ENCODE assay signal across 8 mouse cellular contexts in genomic region chr4:138250088-138250960, GRCm38 (mm10). TPM values are rescaled to one million over a fixed set of nuclear protein-coding genes. Genes with fewer than 3 reads are reported as not detected.
DNase-seq lines count a peak whose midpoint lies in the region; ATAC-seq and TF ChIP-seq lines count a peak whose summit lies in the region.

Sh2d5 (plus strand) TSS chr4:138250403.
Kif17 (plus strand) TSS chr4:138250435.

- peak; percentile 93 for DNase-seq in MEL (ENCODE audit: low read depth, low spot score)
- DNase-seq in cerebellum, adult 11 months: peak; percentile 96
- peak; percentile 87 for DNase-seq in forebrain, embryonic 14.5 days (ENCODE audit: low spot score)
- DNase-seq in heart, postnatal 36 days: peak; percentile 46 to 50
- peak; percentile 89 to 90 for DNase-seq in layer of hippocampus, adult 8-10 months (ENCODE audit: low spot score in 2 of 2)
- DNase-seq in lung, embryonic 14.5 days: peak; percentile 84
- peak; percentile 83 to 85 for DNase-seq in thymus, postnatal 10 days (ENCODE audit: low spot score in 2 of 2)

- intact Hi-C loops in heart, postnatal 36 days (cut with DNase I): no loop called here

- no peak for TF ChIP-seq EP300 in MEL (IDR thresholded peaks at IDR 0.05; ENCODE audit: low read depth in 1 of 2, low read length in 2 of 2)

- H3K9me3 ChIP-seq in MEL (replicated peaks; ENCODE audit: insufficient read depth, low read length): no peaks in the 10 kb centered on the region
- H3K9me3 ChIP-seq in forebrain, embryonic 14.5 days (replicated peaks; ENCODE audit: control insufficient read depth, low read length): no peaks in the 10 kb centered on the region
- H3K9me3 ChIP-seq in lung, embryonic 14.5 days (ENCODE audit: low read depth, low read length): no peaks in the 10 kb centered on the region

- under 1% methylated on average over 72 of the region's 74 CpGs for WGBS in forebrain, embryonic 14.5 days
- WGBS in lung, embryonic 14.5 days: under 1% methylated on average over 72 of the region's 74 CpGs
- WGBS in olfactory bulb, adult 2 months: 1% methylated on average over 74 of the region's 74 CpGs

- H3K36me3 ChIP-seq in MEL (ENCODE audit: control insufficient read depth in 1 of 2, insufficient read depth in 2 of 2, low read length in 2 of 2): 0 out of 4 replicates have a peak, but pooled peaks cover 0 to 3% of the 10 kb centered on the region in 2 experiments
- H3K36me3 ChIP-seq in forebrain, embryonic 14.5 days (ENCODE audit: control insufficient read depth, insufficient read depth, low read length): peaks cover 23% of the 10 kb centered on the region
- H3K36me3 ChIP-seq in lung, embryonic 14.5 days (ENCODE audit: insufficient read depth): peaks cover 19% of the 10 kb centered on the region

- H3K27me3 ChIP-seq in MEL (ENCODE audit: control insufficient read depth in 1 of 2, insufficient read depth in 2 of 2, low read length in 2 of 2): no peaks in the 10 kb centered on the region
- peaks cover 23% of the 10 kb centered on the region; the same call in 1 of the 2 replicates for H3K27me3 ChIP-seq in forebrain, embryonic 14.5 days (replicated peaks; ENCODE audit: control insufficient read depth, insufficient read depth, low read length)
- H3K27me3 ChIP-seq in lung, embryonic 14.5 days (ENCODE audit: insufficient read depth, low read length): peaks cover 23% of the 10 kb centered on the region

- peak; percentile 92 for ATAC-seq in forebrain, embryonic 14.5 days
- peak; percentile 81 for ATAC-seq in lung, embryonic 14.5 days (ENCODE audit: insufficient read depth)

- no peak for TF ChIP-seq CTCF in MEL (IDR thresholded peaks at IDR 0.05 in 2 of 3, conservative IDR thresholded peaks at IDR 0.05 in 1 of 3; ENCODE audit: control insufficient read depth in 1 of 3, insufficient read depth in 1 of 3, low read depth in 2 of 3, low read length in 3 of 3, poor library complexity in 1 of 3, severe bottlenecking in 1 of 3)
- TF ChIP-seq CTCF in lung, embryonic 14.5 days (IDR thresholded peaks at IDR 0.05; ENCODE audit: low read depth): no peak
- TF ChIP-seq CTCF in olfactory bulb, adult 2 months (IDR thresholded peaks at IDR 0.05; ENCODE audit: insufficient read depth, low read depth, low read length): no peak

- peak in 1 of 2 experiments; percentile 56; a peak in 1 of 4 replicates for TF ChIP-seq POLR2A in MEL (IDR thresholded peaks at IDR 0.05; ENCODE audit: control insufficient read depth in 1 of 2, insufficient read depth in 1 of 2, low read depth in 1 of 2, low read length in 2 of 2, poor library complexity in 1 of 2)
- 0 out of 2 replicates have a peak, but pooled peaks have one; percentile 27 for TF ChIP-seq POLR2A in olfactory bulb, adult 2 months (IDR thresholded peaks at IDR 0.05; ENCODE audit: insufficient read depth, low read depth, low read length)

- H3K27ac ChIP-seq in MEL (ENCODE audit: control insufficient read depth, low read depth, low read length): no peak within 1 kb of the TSS
- 0 out of 2 replicates have a peak within 1 kb of the TSS, but pooled peaks have one; percentile 21 for H3K27ac ChIP-seq in forebrain, embryonic 14.5 days (ENCODE audit: low read depth, low read length)
- H3K27ac ChIP-seq in lung, embryonic 14.5 days (ENCODE audit: low read depth): no peak within 1 kb of the TSS
- peak within 1 kb of the TSS; percentile 19; the same call in 1 of the 2 replicates for H3K27ac ChIP-seq in olfactory bulb, adult 2 months (ENCODE audit: insufficient read depth, low read depth, low read length)

- no peaks in the 10 kb centered on the region for H3K79me2 ChIP-seq in MEL (ENCODE audit: control insufficient read depth, insufficient read depth, low read length, poor library complexity)

- H3K4me2 ChIP-seq in forebrain, embryonic 14.5 days (ENCODE audit: low read length): peak within 1 kb of the TSS; percentile 97
- H3K4me2 ChIP-seq in lung, embryonic 14.5 days: peak within 1 kb of the TSS; percentile 97

- H3K4me1 ChIP-seq in MEL (ENCODE audit: control insufficient read depth in 1 of 2, insufficient read depth in 2 of 2, low read length in 2 of 2): peaks cover 0 to 10% of the 10 kb centered on the region in 2 experiments; a peak in 3 of 4 replicates
- peaks cover 9% of the 10 kb centered on the region; the same call in 1 of the 2 replicates for H3K4me1 ChIP-seq in forebrain, embryonic 14.5 days (ENCODE audit: control insufficient read depth, insufficient read depth, low read length)
- peaks cover 5% of the 10 kb centered on the region; the same call in 1 of the 2 replicates for H3K4me1 ChIP-seq in lung, embryonic 14.5 days (ENCODE audit: insufficient read depth)
- peaks cover 39% of the 10 kb centered on the region for H3K4me1 ChIP-seq in olfactory bulb, adult 2 months (ENCODE audit: control insufficient read depth, insufficient read depth, low read length)

- TF ChIP-seq RAD21 in MEL (IDR thresholded peaks at IDR 0.05; ENCODE audit: low read depth, low read length): no peak

- peak within 1 kb of the TSS; percentile 65 to 84 for H3K4me3 ChIP-seq in MEL (ENCODE audit: control insufficient read depth in 1 of 2, insufficient read depth in 1 of 2, low read depth in 2 of 2, low read length in 2 of 2)
- H3K4me3 ChIP-seq in forebrain, embryonic 14.5 days (ENCODE audit: low read depth, low read length): peak within 1 kb of the TSS; percentile 49
- H3K4me3 ChIP-seq in lung, embryonic 14.5 days (ENCODE audit: low read depth, low read length): peak within 1 kb of the TSS; percentile 54
- peak within 1 kb of the TSS; percentile 65 for H3K4me3 ChIP-seq in olfactory bulb, adult 2 months (ENCODE audit: insufficient read depth, low read depth, low read length)

- H3K9ac ChIP-seq in MEL (ENCODE audit: control insufficient read depth, low read depth, low read length, poor library complexity, severe bottlenecking): peak within 1 kb of the TSS; percentile 61
- H3K9ac ChIP-seq in forebrain, embryonic 14.5 days (ENCODE audit: low read length): peak within 1 kb of the TSS; percentile 61
- H3K9ac ChIP-seq in lung, embryonic 14.5 days: peak within 1 kb of the TSS; percentile 36; the same call in 1 of the 2 replicates

TF ChIP-seq in MEL, 35 proteins besides CTCF, POLR2A, EP300 and RAD21:
- TF ChIP-seq MYB (IDR thresholded peaks at IDR 0.05; ENCODE audit: low read depth, low read length): no peak
- TF ChIP-seq TAL1 (IDR thresholded peaks at IDR 0.05; ENCODE audit: low read length): no peak
- TF ChIP-seq HCFC1 (IDR thresholded peaks at IDR 0.05; ENCODE audit: low read depth, low read length): no peak
- peak; percentile 71 for TF ChIP-seq MAX (IDR thresholded peaks at IDR 0.05; ENCODE audit: low read length)
- TF ChIP-seq NELFE (IDR thresholded peaks at IDR 0.05; ENCODE audit: low read depth, low read length): peak; percentile 53; the same call in 1 of the 2 replicates
- TF ChIP-seq USF1 (IDR thresholded peaks at IDR 0.05; ENCODE audit: low read depth, low read length): peak; percentile 84
- peak; percentile 11 for TF ChIP-seq MXI1 (IDR thresholded peaks at IDR 0.05; ENCODE audit: low read depth, low read length)
- no peak for TF ChIP-seq ZKSCAN1 (IDR thresholded peaks at IDR 0.05; ENCODE audit: low read depth, low read length)

RNA-seq across cellular contexts. Expression of gene Sh2d5, which starts in this region (rescaled TPM):
- 1.3 and 2.0 TPM in 2 replicates for total RNA-seq in MEL (2012; rRNA removed)
- polyA plus RNA-seq in MEL (2012; ENCODE audit: insufficient read depth in 1 of 2, insufficient read length in 2 of 2, low read depth in 1 of 2, low replicate concordance in 2 of 2, missing spikeins in 1 of 2): 1 to 10 TPM in 1 of 2 experiments, not detected in 1; 2.8 TPM
- polyA plus RNA-seq in forebrain, embryonic 14.5 days (2014; fragmentation: Nextera tagmentation; extraction: Ambion mirVana): 4.0 and 4.6 TPM in 2 replicates
- total RNA-seq in heart, postnatal 36 days (2021): not detected
- 10 to 100 TPM; 52.0 to 60.0 (median 56.8) TPM for total RNA-seq in layer of hippocampus, adult 8-10 months (2022)
- polyA plus RNA-seq in lung, embryonic 14.5 days (2014; fragmentation: Nextera tagmentation; extraction: Ambion mirVana): 0.36 and 0.41 TPM in 2 replicates
- polyA plus RNA-seq in olfactory bulb, adult 2 months (2012; ENCODE audit: insufficient read depth, insufficient read length, low replicate concordance, missing spikeins): not detected in 2 replicates

RNA-seq across cellular contexts. Expression of gene Kif17, which starts in this region (rescaled TPM):
- 0.23 and 0.54 TPM in 2 replicates for total RNA-seq in MEL (2012; rRNA removed)
- 1 to 10 TPM in 1 of 2 experiments, not detected in 1; 2.5 TPM for polyA plus RNA-seq in MEL (2012; ENCODE audit: insufficient read depth in 1 of 2, insufficient read length in 2 of 2, low read depth in 1 of 2, low replicate concordance in 2 of 2, missing spikeins in 1 of 2)
- polyA plus RNA-seq in forebrain, embryonic 14.5 days (2014; fragmentation: Nextera tagmentation; extraction: Ambion mirVana): 0.61 and 0.85 TPM in 2 replicates
- under 1 TPM in 1 of 2 experiments, not detected in 1; 0.08 TPM for total RNA-seq in heart, postnatal 36 days (2021)
- 10 to 100 TPM; 20.7 to 27.0 (median 23.2) TPM for total RNA-seq in layer of hippocampus, adult 8-10 months (2022)
- 2.2 and 2.5 TPM in 2 replicates for polyA plus RNA-seq in lung, embryonic 14.5 days (2014; fragmentation: Nextera tagmentation; extraction: Ambion mirVana)
- not detected in 2 replicates for polyA plus RNA-seq in olfactory bulb, adult 2 months (2012; ENCODE audit: insufficient read depth, insufficient read length, low replicate concordance, missing spikeins)

Comparison
In these comparisons a context has a peak if more than half of its experiments do, and no peak if none do; other contexts are left out.
1. RNA of gene Sh2d5 (total RNA-seq): 52.0 to 60.0 TPM in layer of hippocampus, adult 8-10 months; 1.3 to 2.0 TPM in MEL and not detected in heart, postnatal 36 days; every median in the first group is over 10 times any median in the second.
2. RNA of gene Kif17 (total RNA-seq): 20.7 to 27.0 TPM in layer of hippocampus, adult 8-10 months; 0.23 to 0.54 TPM in MEL and 0.08 TPM in heart, postnatal 36 days; every median in the first group is over 10 times any median in the second.
3. Peak in DNase-seq in heart, postnatal 36 days; RNA of the genes that start here not detected or under 1 TPM.
4. H3K27ac ChIP-seq: peak in forebrain, embryonic 14.5 days (single experiment) and olfactory bulb, adult 2 months (single experiment); none in MEL (single experiment) and lung, embryonic 14.5 days (single experiment).
5. Peak in every context shown above with its lines, with median percentiles within 50 percentile points of each other: DNase-seq, H3K4me3 ChIP-seq and H3K9ac ChIP-seq.